Mouse (Mus musculus) spleen, postnatal 0 days (tissue): ENCODE data around the gene Milr1. TPM values are rescaled to one million over a fixed set of nuclear protein-coding genes. Genes with fewer than 3 reads are reported as not detected.

ENCODE experiments used
- polyA plus RNA-seq: library from polyadenylated mRNA; unstranded; fragments of >200 nt; fragmentation: Nextera tagmentation; extraction: Ambion mirVana; gene quantifications from 2 replicates; pipeline ENCODE4 v1.2.1, GENCODE M21; 2015

Milr1 gene
- 7.9 and 12.2 TPM in 2 replicates for polyA plus RNA-seq

GRCm38 (mm10) chr11:106751039-106752018 is at the start of gene Milr1:
Milr1 (plus strand) TSS chr11:106751226.

GRCm38 (mm10) chr11:106750121-106750751 is 790 bp upstream of the Milr1 start, which contains the start of gene Pecam1:
Pecam1 (minus strand) TSS chr11:106750628.

GRCm38 (mm10) chr11:106779388-106780088 is 28.5 kb downstream of the Milr1 start, which contains the start of gene Polg2:
Polg2 (minus strand) TSS chr11:106779537.

DNA sequence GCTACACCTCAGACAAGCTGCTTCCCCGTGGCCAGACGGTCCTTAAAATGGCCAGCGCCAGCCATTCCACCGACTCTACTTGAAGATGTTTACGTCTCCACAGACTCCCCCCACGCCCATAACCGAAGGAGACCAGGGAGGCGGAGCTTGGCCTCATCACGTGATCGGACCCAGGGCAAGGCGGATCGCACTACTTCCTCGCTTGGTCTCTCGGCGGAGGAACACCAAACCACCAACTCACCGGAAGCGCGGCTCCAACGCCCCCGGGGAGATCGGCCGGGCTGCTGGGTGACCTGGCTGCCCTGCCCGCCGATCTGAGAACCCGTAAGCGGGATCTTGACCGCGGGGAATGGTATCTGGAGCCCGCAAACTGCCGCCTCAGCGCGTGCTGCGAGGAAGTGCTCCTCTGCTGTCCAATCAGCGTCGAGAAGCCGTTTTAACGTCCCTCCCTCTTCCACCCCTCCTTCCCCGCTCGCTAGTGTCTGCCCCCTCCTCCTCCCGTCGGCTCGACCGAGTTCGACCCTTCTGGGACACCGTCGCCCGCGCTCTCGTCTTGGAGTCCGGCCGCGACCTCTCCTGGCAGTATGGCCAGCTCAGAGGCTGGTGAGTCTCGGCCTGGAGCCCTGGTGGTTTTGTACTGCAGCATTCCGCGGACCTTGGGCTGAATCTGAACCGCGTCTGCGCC is 37.9 kb downstream of the Milr1 start, which contains the start of the genes Ddx5 and Cep95:
TSS of gene Ddx5 (minus strand) at position 411 of the 685 bp plus-strand sequence.
TSS of gene Cep95 (plus strand) at position 478 of the 685 bp plus-strand sequence.

Other genes starting within 250 kb of the Milr1 start
- 6.1 and 6.7 TPM in 2 replicates for gene Tex2, start 137.8 kb upstream of the Milr1 start, polyA plus RNA-seq
- gene Pecam1, start 598 bp upstream of the Milr1 start, polyA plus RNA-seq, result 20.4 and 23.7 TPM in 2 replicates
- gene Polg2, start 28.3 kb downstream of the Milr1 start, polyA plus RNA-seq, result 7.1 and 7.8 TPM in 2 replicates
- 200 and 214 TPM in 2 replicates for gene Ddx5, start 38.0 kb downstream of the Milr1 start, polyA plus RNA-seq
- gene Cep95, start 38.0 kb downstream of the Milr1 start, polyA plus RNA-seq, result 10.7 and 14.1 TPM in 2 replicates
- 5.4 and 6.8 TPM in 2 replicates for gene Smurf2, start 169.5 kb downstream of the Milr1 start, polyA plus RNA-seq
- 210 and 218 TPM in 2 replicates for gene Kpna2, start 248.3 kb downstream of the Milr1 start, polyA plus RNA-seq